Mouse (Mus musculus): Measurements from ENCODE around the gene Fam89a. TPM values are rescaled to one million over a fixed set of nuclear protein-coding genes. Genes with fewer than 3 reads are reported as not detected.

Gene Fam89a
- polyA plus RNA-seq, 1 experiment from 2014 or later, result 2.0 TPM

GRCm38 (mm10) chr8:124703526-124703925 lies 48.1 kb downstream of the Fam89a start:
- Histone ChIP-seq H3K9me3 (replicated peaks) (no peaks in the 10 kb centered on the region), H3K36me3 (peaks cover 83% of the 10 kb centered on the region), H3K27me3 (ENCODE audit: low read depth, poor library complexity, severe bottlenecking) (no peaks in the 10 kb centered on the region), H3K27ac (replicated peaks) (no peak overlapping the region), H3K4me1 (no peaks in the 10 kb centered on the region), H3K4me3 (no peak overlapping the region)
- DNase-seq (ENCODE audit: low spot score), result no peak
- WGBS, result 92% methylated on average over 4 of the region's 4 CpGs

- H3K4me1 ChIP-seq, result no peaks in the 10 kb centered on the region
- H3K27ac ChIP-seq (replicated peaks), result no peak overlapping the region
- peaks cover 86% of the 10 kb centered on the region for H3K36me3 ChIP-seq
- no peak for DNase-seq (ENCODE audit: low spot score)
- no peaks in the 10 kb centered on the region for H3K27me3 ChIP-seq (ENCODE audit: low read depth, poor library complexity, severe bottlenecking)
- H3K4me3 ChIP-seq, result no peak overlapping the region
- no peaks in the 10 kb centered on the region for H3K9me3 ChIP-seq (replicated peaks)
- 89% methylated on average over 3 of the region's 3 CpGs for WGBS
Measured at GRCm38 (mm10) chr8:124702183-124702582, 49.4 kb downstream of the Fam89a start.

DNA sequence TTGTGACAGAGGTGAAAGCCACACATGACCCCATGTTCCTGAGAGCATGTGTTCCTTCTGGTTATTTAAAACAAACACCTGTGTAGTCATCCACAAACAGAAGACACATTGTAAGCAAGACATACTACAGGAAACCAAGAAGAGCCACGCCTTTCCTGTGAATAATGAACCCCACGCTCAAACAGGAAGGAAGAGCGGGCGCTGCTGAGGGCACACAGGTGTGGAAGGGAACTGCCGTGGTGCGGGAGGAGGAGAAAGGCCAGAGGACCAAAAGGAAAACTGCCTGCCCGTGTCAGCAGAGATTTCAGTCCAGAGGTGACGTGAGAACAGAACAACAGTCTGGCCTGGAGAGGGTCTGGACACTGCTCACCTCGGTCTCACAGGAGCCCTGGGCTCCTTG lies 50.6 kb downstream of the Fam89a start:
- H3K4me1 ChIP-seq, result no peaks in the 10 kb centered on the region
- H3K4me3 ChIP-seq, result no peak overlapping the region
- no peak for DNase-seq (ENCODE audit: low spot score)
- H3K36me3 ChIP-seq, result peaks cover 85% of the 10 kb centered on the region
- H3K9me3 ChIP-seq (replicated peaks), result no peaks in the 10 kb centered on the region
- 90% methylated on average over 9 of the region's 9 CpGs for WGBS
- H3K27me3 ChIP-seq (ENCODE audit: low read depth, poor library complexity, severe bottlenecking), result no peaks in the 10 kb centered on the region
- H3K27ac ChIP-seq (replicated peaks), result no peak overlapping the region

DNA sequence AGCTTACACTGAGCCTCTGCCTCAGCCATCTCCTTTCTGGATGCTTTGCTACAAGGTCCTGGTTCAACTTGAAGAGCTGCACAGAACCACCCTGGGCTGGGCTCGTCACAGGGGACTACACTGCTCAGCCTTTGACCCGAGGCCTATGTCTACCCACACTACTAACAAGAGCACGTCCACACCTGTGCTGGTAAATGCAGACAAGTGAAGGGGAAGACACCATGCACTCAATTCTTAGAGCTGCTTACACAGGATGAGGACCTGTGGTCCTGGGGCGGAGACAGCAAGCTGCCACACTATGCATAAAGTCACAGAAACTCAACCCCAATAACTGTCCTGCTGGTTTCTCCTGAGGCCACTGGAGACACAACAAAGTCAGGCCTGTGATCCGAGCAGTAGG lies 51.4 kb downstream of the Fam89a start:
- Histone ChIP-seq H3K4me1 (no peaks in the 10 kb centered on the region), H3K36me3 (peaks cover 86% of the 10 kb centered on the region), H3K9me3 (replicated peaks) (no peaks in the 10 kb centered on the region), H3K4me3 (no peak overlapping the region), H3K27ac (replicated peaks) (no peak overlapping the region), H3K27me3 (ENCODE audit: low read depth, poor library complexity, severe bottlenecking) (no peaks in the 10 kb centered on the region)
- 92% methylated on average over 5 of the region's 5 CpGs for WGBS
- DNase-seq (ENCODE audit: low spot score), result no peak

DNA sequence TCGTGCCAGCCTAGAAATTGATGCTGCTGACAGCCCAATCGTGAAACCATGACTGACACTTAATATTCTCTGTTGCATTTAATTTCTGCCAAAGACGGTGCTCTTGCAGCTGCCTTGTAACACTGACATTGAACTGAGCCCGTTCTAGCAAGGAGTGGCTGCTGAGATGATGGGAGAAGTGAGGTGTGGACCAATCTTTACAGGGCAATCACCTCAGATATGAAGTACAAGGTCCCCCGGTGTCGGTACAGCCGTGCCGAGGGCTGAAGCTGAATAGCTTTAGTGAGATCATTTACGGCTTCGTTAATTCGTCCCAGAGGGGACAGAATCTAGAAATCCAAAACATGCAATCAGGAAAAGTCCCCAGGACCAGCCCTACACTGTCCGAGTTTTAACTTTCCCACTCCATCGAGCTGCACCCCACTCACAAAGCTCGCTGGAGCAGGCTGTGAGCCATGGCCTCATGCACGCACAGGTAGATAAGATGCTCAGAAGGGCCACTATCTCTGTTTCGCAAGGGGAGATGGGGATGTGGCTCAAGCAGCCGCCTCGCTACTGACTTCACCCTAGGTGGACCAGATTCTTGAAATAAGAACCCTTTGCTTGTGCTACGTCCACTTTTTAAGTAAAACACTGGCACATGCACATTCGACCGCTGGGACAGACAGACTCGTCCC lies 56.1 kb downstream of the Fam89a start:
- H3K4me3 ChIP-seq, result no peak overlapping the region
- no peaks in the 10 kb centered on the region for H3K9me3 ChIP-seq (replicated peaks)
- no peak overlapping the region for H3K27ac ChIP-seq (replicated peaks)
- no peak for DNase-seq (ENCODE audit: low spot score)
- H3K4me1 ChIP-seq, result no peaks in the 10 kb centered on the region
- WGBS, result 93% methylated on average over 22 of the region's 22 CpGs
- no peaks in the 10 kb centered on the region for H3K27me3 ChIP-seq (ENCODE audit: low read depth, poor library complexity, severe bottlenecking)
- peaks cover 89% of the 10 kb centered on the region for H3K36me3 ChIP-seq

DNA sequence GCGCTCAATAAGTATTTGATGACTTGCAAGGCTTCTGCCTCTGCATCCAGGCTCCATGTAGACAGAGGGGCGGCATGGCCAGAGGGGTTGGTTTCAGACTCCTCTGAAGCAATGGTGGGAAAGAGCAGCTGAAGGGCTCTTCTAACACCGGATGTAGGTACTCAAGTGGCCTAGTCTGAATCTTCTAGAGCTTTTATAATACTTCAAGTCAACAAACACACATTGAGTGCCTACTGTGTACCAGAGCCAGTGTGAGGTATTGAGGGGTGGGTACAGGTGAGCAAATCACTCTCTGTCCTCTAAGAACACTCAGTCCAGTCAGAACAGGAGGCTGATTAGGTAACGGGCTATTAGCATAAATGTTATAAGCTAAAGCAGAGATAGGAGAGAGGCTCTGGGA lies 59.9 kb downstream of the Fam89a start:
- no peaks in the 10 kb centered on the region for H3K27me3 ChIP-seq (ENCODE audit: low read depth, poor library complexity, severe bottlenecking)
- DNase-seq (ENCODE audit: low spot score), result no peak
- H3K9me3 ChIP-seq (replicated peaks), result no peaks in the 10 kb centered on the region
- H3K27ac ChIP-seq (replicated peaks), result no peak overlapping the region
- H3K36me3 ChIP-seq, result peaks cover 77% of the 10 kb centered on the region
- no peaks in the 10 kb centered on the region for H3K4me1 ChIP-seq
- no peak overlapping the region for H3K4me3 ChIP-seq
- WGBS, result 90% methylated on average over 4 of the region's 4 CpGs

Other genes with a start within 250 kb of the Fam89a start
- gene Cog2, start 231.1 kb downstream of the Fam89a start, polyA plus RNA-seq (2016; fragmentation: Nextera tagmentation; extraction: Ambion mirVana), result 45.6 and 46.5 TPM in 2 replicates
- gene Agt, start 182.1 kb downstream of the Fam89a start, polyA plus RNA-seq (2016; fragmentation: Nextera tagmentation; extraction: Ambion mirVana), result not detected in 2 replicates
- not detected in 2 replicates for gene Capn9, start 175.7 kb downstream of the Fam89a start, polyA plus RNA-seq (2016; fragmentation: Nextera tagmentation; extraction: Ambion mirVana)
- gene 2310022B05Rik, start 88.5 kb downstream of the Fam89a start, polyA plus RNA-seq (2016; fragmentation: Nextera tagmentation; extraction: Ambion mirVana), result 17.5 and 17.7 TPM in 2 replicates
- gene Ttc13, start 29.8 kb downstream of the Fam89a start, polyA plus RNA-seq (2016; fragmentation: Nextera tagmentation; extraction: Ambion mirVana), result 53.3 and 56.0 TPM in 2 replicates
- gene Arv1, start 29.7 kb downstream of the Fam89a start, polyA plus RNA-seq (2016; fragmentation: Nextera tagmentation; extraction: Ambion mirVana), result 35.4 and 36.5 TPM in 2 replicates
- 0.46 and 1.4 TPM in 2 replicates for gene Trim67, start 41.3 kb upstream of the Fam89a start, polyA plus RNA-seq (2016; fragmentation: Nextera tagmentation; extraction: Ambion mirVana)
- gene Gnpat, start 111.2 kb upstream of the Fam89a start, polyA plus RNA-seq (2016; fragmentation: Nextera tagmentation; extraction: Ambion mirVana), result 149 and 156 TPM in 2 replicates
- 61.7 and 72.1 TPM in 2 replicates for gene 2810004N23Rik, start 111.3 kb upstream of the Fam89a start, polyA plus RNA-seq (2016; fragmentation: Nextera tagmentation; extraction: Ambion mirVana)
- 8.4 and 9.6 TPM in 2 replicates for gene Exoc8, start 145.9 kb upstream of the Fam89a start, polyA plus RNA-seq (2016; fragmentation: Nextera tagmentation; extraction: Ambion mirVana)
- 10.6 and 14.7 TPM in 2 replicates for gene Sprtn, start 146.1 kb upstream of the Fam89a start, polyA plus RNA-seq (2016; fragmentation: Nextera tagmentation; extraction: Ambion mirVana)
- gene Egln1, start 197.5 kb upstream of the Fam89a start, polyA plus RNA-seq (2016; fragmentation: Nextera tagmentation; extraction: Ambion mirVana), result 11.9 and 12.3 TPM in 2 replicates

All from midbrain, embryonic 10.5 days (tissue).